Mouse (Mus musculus) olfactory bulb, adult 2 months (tissue): Measurements from ENCODE around the gene Atp8b2. TPM values are rescaled to one million over a fixed set of nuclear protein-coding genes. Genes with fewer than 3 reads are reported as not detected.

ENCODE experiments used
- H3K27ac ChIP-seq: fragments of 200-500 bp; 2 replicates; pipeline ENCODE4 v1.5.1; 2012; ENCODE audit warnings: low read depth, low read length; ENCODE audit not compliant: insufficient read depth
- H3K4me1 ChIP-seq: fragments of 200-500 bp; 2 replicates; pipeline ENCODE4 v1.6.1; 2012; ENCODE audit warnings: low read length; ENCODE audit not compliant: control insufficient read depth, insufficient read depth
- H3K4me3 ChIP-seq: fragments of 200-500 bp; 2 replicates; pipeline ENCODE4 v1.5.1; 2012; ENCODE audit warnings: mild to moderate bottlenecking, low read depth, low read length, moderate library complexity; ENCODE audit not compliant: insufficient read depth
- CTCF ChIP-seq: fragments of 200-500 bp; IDR thresholded peaks from 2 replicates; pipeline ENCODE4 v1.5.1; 2012; ENCODE audit warnings: low read depth, mild to moderate bottlenecking, low read length, moderate library complexity; ENCODE audit not compliant: insufficient read depth
- POLR2A ChIP-seq: fragments of 200-500 bp; IDR thresholded peaks from 2 replicates; pipeline ENCODE4 v1.6.1; 2012; ENCODE audit warnings: mild to moderate bottlenecking, low read depth, low read length, moderate library complexity; ENCODE audit not compliant: insufficient read depth
- WGBS: fragments of 180-500 bp; shearing (Covaris S2); methylation state at CpG from one replicate; pipeline ENCODE4 v1.1.7; 2018; 5-methylcytosine and 5-hydroxymethylcytosine counted together
- polyA plus RNA-seq: library from polyadenylated mRNA; stranded (reverse); fragments of >200 nt; gene quantifications from 2 replicates; pipeline ENCODE4 v1.2.4, GENCODE M21; 2012; ENCODE audit warnings: low replicate concordance; ENCODE audit not compliant: missing spikeins, insufficient read depth, insufficient read length

The Atp8b2 gene
- polyA plus RNA-seq, 1 experiment: not detected

DNA sequence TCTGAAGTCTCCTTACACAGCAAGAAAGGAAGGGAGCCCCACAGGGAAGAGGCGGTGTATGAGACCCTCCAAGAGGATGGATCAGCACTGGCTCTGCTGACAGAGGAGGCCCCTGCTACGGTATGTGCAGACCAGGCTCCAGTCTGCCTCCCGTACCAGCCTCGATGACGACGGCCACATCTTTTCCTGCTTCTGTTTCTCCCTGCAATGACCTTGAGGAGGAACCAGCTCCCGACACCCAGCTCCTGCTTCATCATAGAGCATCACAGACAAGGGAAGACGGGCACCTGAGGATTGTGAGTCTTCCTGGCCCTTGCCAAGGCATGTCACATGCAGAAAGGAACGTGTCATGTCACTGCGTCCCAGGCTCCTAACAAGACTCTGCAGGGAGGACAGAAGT is 65.3 kb downstream of the Atp8b2 start:
- WGBS: 89% methylated on average over 10 of the region's 10 CpGs
- Histone ChIP-seq H3K27ac (no peak overlapping the region), H3K4me3 (no peak overlapping the region), H3K4me1 (peaks cover 7% of the 10 kb centered on the region; the same call in 1 of the 2 replicates)
- TF ChIP-seq POLR2A (no peak), CTCF (no peak)

DNA sequence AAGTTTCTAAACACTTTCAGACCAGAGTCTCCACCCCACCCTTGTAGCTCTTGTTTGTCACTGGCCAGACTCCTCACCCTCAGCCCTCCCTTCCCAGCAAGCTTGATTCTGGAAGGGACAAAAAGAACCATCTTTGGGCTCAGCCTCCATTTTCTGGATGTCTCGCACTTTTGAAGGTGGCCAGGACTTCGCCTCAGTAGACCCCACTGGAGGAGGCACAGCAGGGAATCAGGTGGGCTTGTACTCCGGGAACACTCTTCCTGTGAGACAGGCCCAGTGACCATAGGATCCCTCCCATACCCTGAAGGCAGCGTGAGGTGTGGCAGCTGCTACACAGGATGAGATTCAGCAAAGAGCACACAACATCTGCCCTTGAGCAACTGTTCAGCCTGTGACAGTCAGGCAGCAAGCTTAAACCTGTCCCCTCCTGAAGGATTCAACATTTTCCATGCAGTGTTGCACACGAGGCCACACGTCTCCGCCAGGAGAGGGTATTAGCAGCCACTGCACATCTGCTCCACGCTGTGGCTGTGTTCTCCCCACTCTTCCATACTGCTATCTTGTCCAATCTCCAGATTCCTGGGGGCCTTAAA is 66.0 kb downstream of the Atp8b2 start:
- peaks cover 7% of the 10 kb centered on the region; the same call in 1 of the 2 replicates for H3K4me1 ChIP-seq
- WGBS: 83% methylated on average over 8 of the region's 8 CpGs
- H3K27ac ChIP-seq: no peak overlapping the region
- no peak overlapping the region for H3K4me3 ChIP-seq
- TF ChIP-seq POLR2A (no peak), CTCF (no peak)

DNA sequence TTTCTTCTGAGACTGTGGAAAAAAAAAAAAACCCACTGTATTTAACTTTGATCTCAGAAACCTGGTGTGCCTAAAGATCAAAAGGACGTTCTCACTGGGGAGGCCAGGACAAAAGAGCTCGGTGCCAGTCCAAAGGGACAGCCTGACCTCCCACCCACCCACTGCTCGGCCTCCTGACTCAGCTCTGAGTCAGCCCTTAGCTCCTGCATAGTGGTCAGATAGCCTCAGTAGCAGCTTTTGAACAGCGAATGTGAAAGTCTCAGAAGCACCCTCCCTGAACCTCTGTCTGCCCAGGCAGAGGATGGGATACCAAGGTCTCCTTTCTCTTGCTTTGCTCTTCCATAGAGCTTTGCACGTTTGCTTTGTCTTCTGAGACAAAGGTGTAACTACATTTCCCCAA is 66.7 kb downstream of the Atp8b2 start:
- WGBS: 41% methylated on average over 5 of the region's 5 CpGs
- Histone ChIP-seq H3K4me1 (peaks cover 7% of the 10 kb centered on the region; the same call in 1 of the 2 replicates), H3K27ac (no peak overlapping the region), H3K4me3 (no peak overlapping the region)
- no peak for TF ChIP-seq CTCF
- TF ChIP-seq POLR2A: no peak

DNA sequence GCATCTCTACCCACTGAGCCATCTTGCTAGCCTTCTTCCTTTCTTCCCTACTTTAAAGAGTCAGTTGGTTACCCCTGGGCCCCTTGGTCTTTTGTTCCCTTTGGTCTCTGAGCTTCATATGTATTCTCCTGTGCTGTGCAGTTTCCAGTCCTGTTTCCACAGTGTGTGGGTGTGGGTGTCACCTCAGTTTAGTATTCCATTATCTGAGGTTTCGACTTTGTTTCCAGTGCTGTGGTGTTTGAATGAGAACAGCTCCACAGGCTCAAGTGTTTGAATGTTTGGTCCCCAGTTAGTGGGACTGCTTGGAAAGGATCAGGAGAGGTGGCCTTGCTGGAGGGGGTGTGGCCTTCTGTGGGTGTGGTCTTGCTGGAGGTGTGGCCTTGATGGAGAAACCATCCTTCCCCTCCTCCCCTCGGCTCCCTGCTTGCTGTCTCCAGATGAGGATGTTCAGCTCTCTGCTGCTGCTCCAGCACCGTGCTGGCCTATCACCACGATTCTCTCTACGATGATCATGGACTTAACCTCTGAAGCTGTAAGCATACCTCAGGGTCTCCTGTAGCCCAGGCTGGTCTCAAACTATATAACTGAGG is 70.7 kb downstream of the Atp8b2 start:
- Histone ChIP-seq H3K27ac (no peak overlapping the region), H3K4me1 (peaks cover 7% of the 10 kb centered on the region; the same call in 1 of the 2 replicates), H3K4me3 (no peak overlapping the region)
- TF ChIP-seq POLR2A (no peak), CTCF (no peak)
- 77% methylated on average over 5 of the region's 5 CpGs for WGBS

DNA sequence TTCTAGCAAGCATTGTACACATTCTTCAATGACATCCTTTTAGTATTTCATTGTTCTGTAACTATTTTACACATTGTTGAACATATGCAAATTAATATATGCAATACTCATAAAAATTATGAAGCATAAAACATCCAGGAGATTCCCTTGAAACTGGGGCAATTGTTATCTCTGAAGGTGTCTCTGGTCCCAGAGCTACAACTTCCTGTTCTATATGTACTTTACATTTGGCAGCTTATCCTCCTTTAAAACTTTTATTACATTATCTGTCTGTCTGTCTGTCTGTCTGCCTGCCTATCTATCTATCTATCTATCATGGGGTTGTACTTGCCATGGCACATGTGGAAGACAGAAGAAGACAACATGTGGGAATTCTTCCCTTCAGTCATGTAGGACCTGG is 71.6 kb downstream of the Atp8b2 start:
- H3K4me1 ChIP-seq: peaks cover 7% of the 10 kb centered on the region; the same call in 1 of the 2 replicates
- no peak overlapping the region for H3K27ac ChIP-seq
- H3K4me3 ChIP-seq: no peak overlapping the region
- no peak for TF ChIP-seq POLR2A
- no peak for TF ChIP-seq CTCF

DNA sequence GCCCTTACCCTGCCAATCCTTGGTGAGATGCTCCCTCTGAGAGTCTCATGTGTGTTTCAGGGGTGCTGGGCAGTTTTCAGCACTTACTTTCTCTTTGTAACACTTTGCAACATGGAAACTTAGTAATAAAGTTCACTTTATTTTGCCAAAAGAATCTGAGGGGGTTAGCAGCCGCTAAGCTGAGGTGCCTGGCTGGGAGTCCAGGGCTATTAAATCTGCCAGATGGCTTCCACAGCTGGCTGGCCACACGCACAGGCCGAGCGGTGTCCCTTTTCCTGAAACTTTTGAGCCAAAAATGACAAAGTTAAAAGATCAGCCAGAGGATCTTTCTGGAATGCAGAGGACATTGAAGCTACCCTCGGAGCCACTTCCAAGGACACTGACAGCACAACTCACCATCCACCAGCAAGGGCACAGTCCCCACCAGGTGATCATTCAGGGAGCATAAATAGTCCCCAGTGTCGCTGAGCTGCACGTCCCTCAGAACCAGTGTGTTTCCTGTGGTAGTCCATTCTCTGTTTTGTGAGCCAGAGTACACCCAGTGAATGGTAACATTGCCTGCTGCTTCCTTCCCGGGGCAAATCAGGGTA is 73.4 kb downstream of the Atp8b2 start:
- 70% methylated on average over 8 of the region's 8 CpGs for WGBS
- no peak for TF ChIP-seq POLR2A
- TF ChIP-seq CTCF: no peak

More for the DNA sequence above, 73.4 kb downstream of the Atp8b2 start:
- H3K27ac ChIP-seq: no peak overlapping the region
- H3K4me3 ChIP-seq: no peak overlapping the region
- no peaks in the 10 kb centered on the region for H3K4me1 ChIP-seq

Other genes starting within 250 kb of the Atp8b2 start
- gene Adar, start 248.5 kb downstream of the Atp8b2 start, polyA plus RNA-seq: 226 and 246 TPM in 2 replicates
- not detected in 2 replicates for gene Chrnb2, start 198.9 kb downstream of the Atp8b2 start, polyA plus RNA-seq
- 231 TPM in 1 of 2 replicates, not detected in the other for gene Ube2q1, start 189.9 kb downstream of the Atp8b2 start, polyA plus RNA-seq
- not detected in 2 replicates for gene She, start 132.1 kb downstream of the Atp8b2 start, polyA plus RNA-seq
- not detected in 2 replicates for gene Il6ra, start 50.3 kb downstream of the Atp8b2 start, polyA plus RNA-seq
- not detected in 2 replicates for gene Hax1, start 35.3 kb upstream of the Atp8b2 start, polyA plus RNA-seq
- gene 4933434E20Rik, start 88.1 kb upstream of the Atp8b2 start, polyA plus RNA-seq: not detected in 2 replicates
- gene Ubap2l, start 89.1 kb upstream of the Atp8b2 start, polyA plus RNA-seq: 263 TPM in 1 of 2 replicates, not detected in the other
- gene Tpm3, start 109.1 kb upstream of the Atp8b2 start, polyA plus RNA-seq: 441 TPM in 1 of 2 replicates, not detected in the other
- gene Nup210l, start 140.6 kb upstream of the Atp8b2 start, polyA plus RNA-seq: not detected in 2 replicates